Mouse (Mus musculus) neural tube, embryonic 15.5 days (tissue): Measurements from ENCODE around the gene Sema4c. TPM values are rescaled to one million over a fixed set of nuclear protein-coding genes. Genes with fewer than 3 reads are reported as not detected.
A peak's percentile ranks its signal among the peaks of the same experiment; 100 is the strongest.

Experiments used
- ATAC-seq: fragments of 200-750 bp; cut with Nextera tagmentation; 2 replicates; pipeline ENCODE4 v1.8.0; 2017; ENCODE audit warnings: mild to moderate bottlenecking, moderate TSS enrichment, moderate library complexity; ENCODE audit not compliant: low FRiP score
- H3K27ac ChIP-seq: fragments of 300-500 bp; sonication (generic); replicated peaks from 2 replicates; pipeline ENCODE4 v1.5.1; 2015; ENCODE audit warnings: mild to moderate bottlenecking, inconsistent platforms
- H3K27me3 ChIP-seq: fragments of 300-500 bp; sonication (generic); replicated peaks from 2 replicates; pipeline ENCODE4 v1.6.1; 2015; ENCODE audit warnings: inconsistent platforms
- H3K36me3 ChIP-seq: fragments of 300-500 bp; sonication (generic); 2 replicates; pipeline ENCODE4 v1.6.1; 2015; ENCODE audit warnings: inconsistent platforms
- H3K4me1 ChIP-seq: fragments of 300-500 bp; sonication (generic); 2 replicates; pipeline ENCODE4 v1.6.1; 2015; ENCODE audit warnings: inconsistent platforms
- H3K4me2 ChIP-seq: fragments of 300-500 bp; sonication (generic); 2 replicates; pipeline ENCODE4 v1.6.1; 2015; ENCODE audit warnings: inconsistent platforms, mild to moderate bottlenecking, moderate library complexity
- H3K4me3 ChIP-seq: fragments of 300-500 bp; sonication (generic); replicated peaks from 2 replicates; pipeline ENCODE4 v1.5.1; 2015; ENCODE audit warnings: mild to moderate bottlenecking, inconsistent platforms
- H3K9ac ChIP-seq: fragments of 300-500 bp; sonication (generic); replicated peaks from 2 replicates; pipeline ENCODE4 v1.6.1; 2015; ENCODE audit warnings: mild to moderate bottlenecking, inconsistent platforms
- H3K9me3 ChIP-seq: fragments of 300-500 bp; sonication (generic); replicated peaks from 2 replicates; pipeline ENCODE4 v1.6.1; 2016; ENCODE audit warnings: inconsistent platforms
- WGBS: fragments of 180-500 bp; shearing (Covaris S2); methylation state at CpG from one replicate; pipeline ENCODE4 v1.1.7; 2015; ENCODE audit warnings: mixed read lengths; 5-methylcytosine and 5-hydroxymethylcytosine counted together
- polyA plus RNA-seq: library from polyadenylated mRNA; unstranded; fragments of >200 nt; fragmentation: Nextera tagmentation; extraction: Ambion mirVana; gene quantifications from 2 replicates; pipeline ENCODE4 v1.2.1, GENCODE M21; 2015

Sema4c gene
- polyA plus RNA-seq, 1 experiment from 2014 or later, result 20.8 TPM

DNA sequence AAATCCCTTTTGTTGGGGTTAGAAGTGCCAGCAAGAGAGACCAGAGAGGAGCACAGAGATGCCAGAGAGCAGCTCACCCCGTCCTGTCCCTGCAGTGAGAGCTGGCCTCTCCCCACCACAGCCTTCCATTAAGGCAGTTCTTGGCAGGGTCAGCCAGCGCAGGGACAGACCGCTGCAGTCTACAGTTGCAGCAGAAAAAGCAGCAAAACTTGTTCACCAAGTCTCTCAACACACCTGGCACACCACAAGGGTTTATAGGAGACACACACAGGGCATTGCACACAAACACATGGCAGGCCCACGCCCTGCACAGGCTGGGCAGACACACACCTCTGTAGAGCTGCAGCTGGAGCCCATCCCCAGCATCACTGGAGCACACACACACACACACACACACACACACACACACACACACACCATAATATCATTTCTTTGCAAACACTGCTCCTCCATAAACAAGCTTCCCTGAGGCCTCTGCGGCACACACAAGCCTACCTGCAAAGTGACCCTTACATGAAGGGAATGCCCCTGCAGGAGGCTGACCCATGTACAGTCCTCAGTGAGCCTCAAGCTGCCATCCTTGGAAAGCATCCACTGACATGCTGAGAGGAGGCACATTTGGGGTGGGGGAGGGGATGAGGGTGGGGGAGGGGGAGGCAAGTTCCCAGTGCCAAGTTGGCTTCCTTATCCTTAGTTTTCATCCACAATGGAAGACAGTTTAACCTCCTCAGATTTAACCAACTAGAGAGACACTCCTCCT lies 16.2 kb upstream of the Sema4c start:
- H3K27ac ChIP-seq, result no peak overlapping the region
- H3K4me1 ChIP-seq, result peaks cover 11% of the 10 kb centered on the region; the same call in 1 of the 2 replicates
- H3K4me3 ChIP-seq, result no peak overlapping the region
- H3K9ac ChIP-seq, result no peak overlapping the region
- no peaks in the 10 kb centered on the region for H3K36me3 ChIP-seq
- ATAC-seq, result no peak
- 78% methylated on average over 5 of the region's 5 CpGs for WGBS
- no peaks in the 10 kb centered on the region for H3K27me3 ChIP-seq
- H3K9me3 ChIP-seq, result no peaks in the 10 kb centered on the region
- H3K4me2 ChIP-seq, result no peak overlapping the region

DNA sequence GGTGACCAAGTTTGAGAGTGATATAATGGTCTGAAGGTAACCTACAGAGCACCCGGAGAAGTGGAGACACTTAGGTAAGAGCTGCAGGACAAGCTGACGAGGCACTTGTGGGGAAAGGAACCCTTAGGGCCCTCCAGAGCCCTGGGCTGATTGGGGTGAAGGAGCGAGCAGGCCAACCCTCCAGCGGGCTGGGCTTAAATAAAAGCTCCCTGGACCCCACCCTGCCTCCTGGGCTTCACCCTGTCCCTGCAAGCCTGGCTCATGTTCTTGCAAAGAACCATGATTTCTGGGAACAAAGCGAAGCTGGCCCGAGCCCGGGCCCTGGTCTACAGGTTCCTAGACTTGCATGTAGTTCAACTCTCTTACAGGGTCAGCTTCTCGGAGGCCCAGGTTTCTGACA lies 15.4 kb upstream of the Sema4c start:
- no peak for ATAC-seq
- Histone ChIP-seq H3K27me3 (no peaks in the 10 kb centered on the region), H3K4me1 (peaks cover 14% of the 10 kb centered on the region; the same call in 1 of the 2 replicates), H3K27ac (no peak overlapping the region), H3K4me2 (no peak overlapping the region), H3K36me3 (no peaks in the 10 kb centered on the region), H3K4me3 (no peak overlapping the region), H3K9ac (no peak overlapping the region), H3K9me3 (no peaks in the 10 kb centered on the region)
- WGBS, result 84% methylated on average over 8 of the region's 8 CpGs

DNA sequence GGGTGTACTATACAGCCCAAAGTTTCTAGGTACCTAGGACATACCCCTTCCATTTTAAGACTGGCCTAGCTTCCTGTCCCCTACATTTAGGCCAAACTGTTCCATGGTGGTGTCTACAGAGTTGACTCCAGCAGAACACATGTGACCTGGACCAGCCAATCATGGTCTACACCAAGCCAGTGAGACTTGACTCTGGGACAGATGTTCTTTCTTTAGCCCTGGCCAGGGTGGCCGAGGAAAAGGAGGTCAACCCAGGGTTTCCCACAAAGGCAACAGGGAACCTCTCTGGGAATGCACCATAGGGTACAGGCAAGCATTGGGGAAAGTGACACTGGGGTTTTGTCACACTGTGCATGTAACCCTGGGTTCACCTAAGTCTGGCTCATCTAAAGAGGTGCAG lies 14.6 kb upstream of the Sema4c start:
- Histone ChIP-seq H3K36me3 (no peaks in the 10 kb centered on the region), H3K4me1 (peaks cover 21% of the 10 kb centered on the region), H3K4me3 (no peak overlapping the region), H3K9me3 (no peaks in the 10 kb centered on the region), H3K27me3 (no peaks in the 10 kb centered on the region), H3K27ac (no peak overlapping the region), H3K4me2 (no peak overlapping the region), H3K9ac (no peak overlapping the region)
- 66% methylated on average over 1 of the region's 1 CpGs for WGBS
- ATAC-seq, result no peak

DNA sequence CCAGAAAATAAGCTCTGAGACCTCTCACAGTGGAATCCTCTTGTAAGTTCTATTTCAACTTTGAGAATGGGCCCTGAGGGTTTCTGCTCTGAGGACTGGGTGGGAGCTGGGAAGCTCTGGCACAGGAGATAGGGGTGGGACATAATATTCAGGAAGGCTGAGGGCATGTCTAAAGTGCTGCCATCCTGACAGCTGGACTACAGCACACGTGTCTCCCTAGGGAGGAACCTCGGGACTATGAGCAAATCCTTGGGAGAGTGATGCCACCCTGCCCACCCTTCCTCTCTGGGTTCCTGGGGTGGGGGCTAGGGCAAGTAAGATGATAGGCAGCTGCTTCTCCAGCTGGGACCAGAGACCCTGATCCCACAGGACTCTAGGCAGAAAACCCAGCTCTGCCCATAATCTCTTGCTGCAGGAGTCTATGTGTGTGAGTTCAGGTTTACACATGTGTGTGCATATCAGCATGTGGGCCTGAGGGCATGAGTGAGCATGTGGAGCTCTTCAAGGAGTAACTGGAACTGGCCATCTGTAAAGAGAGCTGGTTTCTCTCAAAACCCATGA lies 14.1 kb upstream of the Sema4c start:
- H3K27me3 ChIP-seq, result no peaks in the 10 kb centered on the region
- ATAC-seq, result no peak
- H3K36me3 ChIP-seq, result no peaks in the 10 kb centered on the region
- H3K27ac ChIP-seq, result no peak overlapping the region
- H3K9me3 ChIP-seq, result no peaks in the 10 kb centered on the region
- H3K9ac ChIP-seq, result no peak overlapping the region
- 69% methylated on average over 2 of the region's 2 CpGs for WGBS
- no peak overlapping the region for H3K4me2 ChIP-seq
- H3K4me3 ChIP-seq, result no peak overlapping the region
- H3K4me1 ChIP-seq, result peaks cover 21% of the 10 kb centered on the region

DNA sequence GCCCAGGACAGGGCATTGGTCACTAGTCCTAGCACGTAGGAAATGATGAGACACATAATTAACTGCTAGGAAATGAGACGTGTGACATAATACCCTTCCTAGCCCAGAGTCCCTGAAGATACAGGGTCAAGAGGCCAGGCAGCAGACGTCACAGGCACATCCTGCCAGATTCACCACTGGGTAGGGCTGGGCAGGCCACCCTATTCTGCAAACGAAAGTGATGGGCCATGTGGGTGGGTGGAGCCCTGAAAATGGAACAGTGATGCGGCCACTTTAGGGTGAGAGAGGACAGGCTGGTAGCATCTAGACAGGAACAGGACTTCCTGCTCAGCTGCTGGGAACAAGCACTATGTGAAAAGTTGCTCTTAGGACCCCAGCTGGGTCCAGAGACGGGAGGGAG lies 13.5 kb upstream of the Sema4c start:
- no peak for ATAC-seq
- Histone ChIP-seq H3K4me1 (peaks cover 23% of the 10 kb centered on the region), H3K9ac (no peak overlapping the region), H3K4me2 (no peak overlapping the region), H3K27ac (no peak overlapping the region), H3K9me3 (no peaks in the 10 kb centered on the region), H3K36me3 (no peaks in the 10 kb centered on the region), H3K27me3 (no peaks in the 10 kb centered on the region), H3K4me3 (no peak overlapping the region)
- 52% methylated on average over 6 of the region's 6 CpGs for WGBS

DNA sequence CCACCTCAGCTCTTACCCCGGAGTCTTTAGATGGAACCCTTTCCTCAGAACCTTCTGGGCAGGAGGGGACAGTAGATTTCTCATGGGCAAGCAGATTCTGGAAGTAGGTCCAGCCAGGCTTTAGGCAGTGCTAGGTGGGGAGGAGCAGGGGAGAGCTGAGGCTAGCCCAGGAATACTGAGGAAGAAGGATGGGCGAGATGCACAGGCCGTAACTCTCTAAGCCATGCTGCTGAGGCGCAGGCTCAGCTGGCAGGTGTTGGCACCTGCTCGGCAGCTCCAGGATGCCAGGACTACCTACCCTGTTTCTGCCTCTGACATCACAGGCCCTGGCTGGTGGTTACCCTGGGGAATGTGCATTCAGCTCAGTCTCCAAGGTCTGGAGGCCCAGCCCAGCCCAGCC lies 12.2 kb upstream of the Sema4c start:
- Histone ChIP-seq H3K9me3 (no peaks in the 10 kb centered on the region), H3K9ac (no peak overlapping the region), H3K4me3 (no peak overlapping the region), H3K36me3 (no peaks in the 10 kb centered on the region), H3K27me3 (no peaks in the 10 kb centered on the region), H3K4me1 (peaks cover 20% of the 10 kb centered on the region; the same call in 1 of the 2 replicates), H3K27ac (no peak overlapping the region), H3K4me2 (no peak overlapping the region)
- ATAC-seq, result no peak
- 87% methylated on average over 5 of the region's 5 CpGs for WGBS

DNA sequence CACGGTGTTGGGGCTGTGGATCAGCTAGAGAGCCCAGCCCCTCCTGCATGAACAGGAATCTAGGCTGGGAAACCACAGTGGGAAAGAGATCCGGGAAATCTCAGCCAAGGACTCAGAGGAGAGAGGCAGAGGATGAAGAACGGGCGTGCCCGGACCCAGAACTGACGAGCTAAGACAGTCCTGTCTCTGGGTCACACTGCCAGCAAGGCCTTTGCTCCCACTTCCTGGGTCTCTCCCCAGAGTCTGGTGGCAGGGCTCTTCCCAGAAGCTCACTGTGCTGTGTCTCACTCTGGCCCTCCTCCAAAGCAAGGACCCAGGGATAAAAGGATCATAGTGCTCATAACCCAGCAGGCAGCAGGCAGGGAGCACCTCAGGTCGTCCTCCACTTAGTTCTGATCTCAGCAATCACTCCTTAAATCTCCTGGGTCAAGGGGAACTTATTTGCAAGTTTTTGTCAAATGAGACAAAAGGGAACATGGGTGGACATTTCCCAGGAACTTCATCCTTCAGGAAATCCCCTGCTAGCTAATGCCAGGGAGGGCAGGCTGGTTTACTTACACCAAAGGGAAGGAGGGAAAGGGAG lies 11.6 kb upstream of the Sema4c start:
- Histone ChIP-seq H3K4me2 (no peak overlapping the region), H3K27ac (0 out of 2 replicates have a peak overlapping the region, but pooled peaks have one; percentile 28), H3K9ac (no peak overlapping the region), H3K4me3 (no peak overlapping the region), H3K36me3 (no peaks in the 10 kb centered on the region), H3K4me1 (peaks cover 20% of the 10 kb centered on the region; the same call in 1 of the 2 replicates), H3K27me3 (no peaks in the 10 kb centered on the region), H3K9me3 (no peaks in the 10 kb centered on the region)
- ATAC-seq, result no peak
- WGBS, result 64% methylated on average over 7 of the region's 7 CpGs

DNA sequence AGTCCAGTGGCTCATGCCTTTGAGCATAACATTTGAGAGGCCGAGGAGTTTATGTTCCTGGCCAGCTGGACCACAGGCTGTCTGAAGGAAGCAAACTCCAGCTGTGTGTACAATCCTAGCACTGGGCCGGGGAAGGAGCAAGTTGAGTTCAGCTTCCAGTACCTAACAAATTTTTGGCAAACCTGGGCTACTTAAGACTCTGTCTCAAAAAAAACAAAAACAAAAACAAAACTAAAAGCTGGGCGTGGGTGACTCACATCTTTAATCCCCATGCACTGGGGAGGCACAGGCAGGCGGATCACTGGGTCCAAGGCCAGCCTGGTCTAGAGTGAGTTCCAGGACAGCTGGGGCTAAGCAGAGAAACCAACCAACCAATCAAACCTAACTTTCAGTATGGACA lies 10.6 kb upstream of the Sema4c start:
- Histone ChIP-seq H3K9ac (no peak overlapping the region), H3K4me3 (no peak overlapping the region), H3K4me1 (peaks cover 14% of the 10 kb centered on the region; the same call in 1 of the 2 replicates), H3K36me3 (no peaks in the 10 kb centered on the region), H3K27ac (0 out of 2 replicates have a peak overlapping the region, but pooled peaks have one; percentile 28), H3K4me2 (no peak overlapping the region), H3K27me3 (no peaks in the 10 kb centered on the region), H3K9me3 (no peaks in the 10 kb centered on the region)
- ATAC-seq, result no peak
- WGBS, result 90% methylated on average over 4 of the region's 4 CpGs

DNA sequence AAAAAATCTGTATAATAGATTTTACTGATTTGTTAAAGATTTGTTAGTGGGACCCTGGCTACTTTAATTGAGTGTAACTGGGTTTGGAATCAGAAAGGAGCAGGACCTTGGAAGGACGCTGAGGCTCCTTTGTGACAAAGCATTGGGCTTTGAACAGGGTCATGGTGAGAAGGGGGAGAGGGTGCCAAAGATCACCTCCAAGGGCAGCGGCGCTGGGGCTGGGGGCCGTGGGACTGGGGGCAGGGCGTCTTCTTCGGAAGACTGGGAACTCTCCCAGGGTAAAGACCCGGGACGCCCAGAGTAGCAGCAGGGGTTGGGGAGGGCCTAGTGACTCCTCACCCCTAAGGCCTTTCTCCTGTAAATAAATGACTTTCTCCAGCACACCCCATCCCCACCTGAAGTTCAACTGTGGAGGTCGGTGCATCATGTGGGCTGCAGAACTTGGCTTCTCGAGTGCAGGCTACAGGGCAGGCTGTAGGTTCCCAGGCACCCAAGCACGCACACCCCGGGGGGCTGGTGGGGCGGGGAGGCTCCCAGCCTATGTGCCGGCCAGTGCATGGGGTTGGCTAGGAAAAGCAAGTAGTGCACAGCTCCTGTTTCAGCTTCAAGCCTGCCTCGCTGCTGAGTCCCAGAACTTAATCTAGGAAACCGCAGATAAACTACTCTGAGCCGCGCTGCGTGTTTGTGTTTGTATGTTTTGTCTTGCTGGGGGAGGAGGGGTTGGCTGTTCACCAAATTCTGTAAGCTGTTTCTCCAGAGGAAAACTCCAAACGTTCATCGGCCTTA lies 9.9 kb upstream of the Sema4c start:
- Histone ChIP-seq H3K9ac (no peak overlapping the region), H3K27ac (no peak overlapping the region), H3K9me3 (no peaks in the 10 kb centered on the region), H3K4me2 (no peak overlapping the region), H3K36me3 (no peaks in the 10 kb centered on the region), H3K4me1 (peaks cover 14% of the 10 kb centered on the region; the same call in 1 of the 2 replicates), H3K27me3 (no peaks in the 10 kb centered on the region), H3K4me3 (no peak overlapping the region)
- WGBS, result 49% methylated on average over 21 of the region's 21 CpGs
- ATAC-seq, result no peak

DNA sequence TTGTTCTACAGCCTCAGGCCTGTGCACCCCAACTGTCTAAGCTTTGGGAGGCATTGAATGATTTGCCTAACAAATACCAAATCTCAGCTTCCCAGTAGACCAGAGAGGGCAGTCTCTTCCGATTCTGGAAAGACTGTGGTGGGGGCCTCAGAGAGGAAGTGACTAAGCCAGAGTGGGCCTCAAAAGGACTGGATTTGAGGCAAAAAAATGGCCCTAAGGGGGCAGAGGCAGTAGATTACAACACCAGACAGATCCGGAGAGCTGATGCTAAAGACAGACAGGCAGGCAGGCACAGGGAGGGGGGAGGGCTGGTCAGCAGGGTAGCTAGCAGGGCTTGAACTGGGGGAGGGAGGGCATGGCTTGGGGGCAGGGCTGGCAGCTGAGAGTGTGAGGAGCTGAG lies 8.3 kb upstream of the Sema4c start:
- no peaks in the 10 kb centered on the region for H3K27me3 ChIP-seq
- H3K4me2 ChIP-seq, result no peak overlapping the region
- no peaks in the 10 kb centered on the region for H3K9me3 ChIP-seq
- peaks cover 14% of the 10 kb centered on the region; the same call in 1 of the 2 replicates for H3K4me1 ChIP-seq
- no peaks in the 10 kb centered on the region for H3K36me3 ChIP-seq
- H3K9ac ChIP-seq, result no peak overlapping the region
- no peak overlapping the region for H3K4me3 ChIP-seq
- 21% methylated on average over 2 of the region's 2 CpGs for WGBS
- no peak overlapping the region for H3K27ac ChIP-seq
- no peak for ATAC-seq

DNA sequence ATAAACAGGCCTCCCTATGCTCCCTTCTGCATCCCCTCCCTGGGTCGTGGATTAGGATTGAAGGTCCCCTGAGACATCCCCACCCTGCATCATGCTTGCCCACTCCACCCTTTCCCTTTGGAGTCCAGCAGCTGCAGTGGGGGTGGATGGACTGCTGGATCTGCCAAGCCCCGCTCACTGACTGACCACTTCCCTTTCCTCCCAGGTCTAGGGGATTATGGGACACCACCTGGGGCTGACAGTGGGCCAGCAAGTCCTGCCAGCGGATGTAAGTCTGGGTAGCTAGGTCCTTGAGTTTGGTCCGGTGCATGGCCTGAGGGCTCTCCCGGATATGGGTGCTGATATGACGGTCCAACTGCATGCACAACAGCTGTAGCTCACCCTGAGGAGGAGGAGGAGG lies 6.0 kb upstream of the Sema4c start:
- H3K4me3 ChIP-seq, result no peak overlapping the region
- 73% methylated on average over 6 of the region's 6 CpGs for WGBS
- H3K27ac ChIP-seq, result no peak overlapping the region
- H3K4me2 ChIP-seq, result no peak overlapping the region
- no peaks in the 10 kb centered on the region for H3K36me3 ChIP-seq
- no peaks in the 10 kb centered on the region for H3K9me3 ChIP-seq
- ATAC-seq, result no peak
- peaks cover 17% of the 10 kb centered on the region; the same call in 1 of the 2 replicates for H3K4me1 ChIP-seq
- no peak overlapping the region for H3K9ac ChIP-seq
- H3K27me3 ChIP-seq, result no peaks in the 10 kb centered on the region
